Mouse (Mus musculus) erythroid progenitor cell, adult 5-6 weeks (primary cell): Measurements from ENCODE around the gene Purb. TPM values are rescaled to one million over a fixed set of nuclear protein-coding genes. Genes with fewer than 3 reads are reported as not detected.
"Not testable (repeated sequence)": the region's sequence is repeated elsewhere in the genome, so short reads cannot be mapped to it uniquely, and the experiment has no call there.

Experiments used
- ATAC-seq: replicated peaks from 2 replicates; pipeline ENCODE4 v1.8.0; 2016; ENCODE audit warnings: moderate number of reproducible peaks, mild to moderate bottlenecking, moderate TSS enrichment, inconsistent platforms; ENCODE audit not compliant: poor library complexity, low FRiP score, severe bottlenecking
- total RNA-seq, 2 experiments: library from RNA; stranded (forward) in 1 of 2; stranded (reverse) in 1 of 2; fragments of 150-400 nt in 1 of 2; fragments of 186-747, 209-891 nt in 1 of 2; gene quantifications; 2 replicates each; pipeline versions ENCODE4 v1.2.3 to v1.2.4; 2015 to 2017; ENCODE audit warnings: low replicate concordance in 2 of 2

Gene Purb
- total RNA-seq, 2 experiments from 2014 or later = 41.3 to 50.7 TPM

DNA sequence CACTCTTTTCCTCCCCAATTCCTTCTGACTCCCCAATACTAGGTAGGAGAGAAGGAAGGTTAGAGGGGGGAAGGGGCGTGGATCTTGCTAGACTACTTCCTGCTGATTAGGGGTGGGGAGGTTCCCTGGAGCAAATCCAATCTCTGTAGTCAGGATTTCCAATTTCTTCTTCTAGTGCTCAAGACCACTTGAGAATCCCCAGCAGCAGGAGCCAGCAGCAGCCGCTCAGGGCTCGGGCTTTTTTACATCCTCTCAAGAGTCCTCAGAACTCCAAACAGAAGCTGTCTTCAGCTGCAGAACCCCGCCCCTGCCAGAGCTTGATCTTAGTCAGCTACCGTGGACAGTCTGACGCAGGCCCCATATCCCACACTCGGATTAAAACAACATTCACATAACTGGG, 11.8 kb upstream of the Purb start:
- ATAC-seq = no peak

DNA sequence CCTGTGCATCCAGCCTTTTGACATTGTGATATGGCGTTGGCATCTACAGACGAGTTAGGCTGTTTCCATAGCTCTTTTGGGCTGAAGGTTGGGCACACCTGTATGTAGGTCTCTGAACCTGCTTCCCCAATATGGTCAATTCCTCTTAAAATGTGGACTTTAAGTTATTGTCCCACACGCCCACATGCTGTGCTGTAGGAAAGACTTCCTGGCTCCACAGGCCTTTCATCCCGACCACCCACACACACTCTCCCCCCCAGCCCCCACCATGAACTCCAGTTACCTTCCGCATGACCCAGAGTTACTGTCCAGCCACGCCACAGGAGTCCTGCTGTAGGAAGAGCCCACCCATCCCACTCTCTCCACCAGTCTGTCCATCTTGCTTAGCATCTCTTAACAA, 11.2 kb upstream of the Purb start:
- ATAC-seq = no peak

DNA sequence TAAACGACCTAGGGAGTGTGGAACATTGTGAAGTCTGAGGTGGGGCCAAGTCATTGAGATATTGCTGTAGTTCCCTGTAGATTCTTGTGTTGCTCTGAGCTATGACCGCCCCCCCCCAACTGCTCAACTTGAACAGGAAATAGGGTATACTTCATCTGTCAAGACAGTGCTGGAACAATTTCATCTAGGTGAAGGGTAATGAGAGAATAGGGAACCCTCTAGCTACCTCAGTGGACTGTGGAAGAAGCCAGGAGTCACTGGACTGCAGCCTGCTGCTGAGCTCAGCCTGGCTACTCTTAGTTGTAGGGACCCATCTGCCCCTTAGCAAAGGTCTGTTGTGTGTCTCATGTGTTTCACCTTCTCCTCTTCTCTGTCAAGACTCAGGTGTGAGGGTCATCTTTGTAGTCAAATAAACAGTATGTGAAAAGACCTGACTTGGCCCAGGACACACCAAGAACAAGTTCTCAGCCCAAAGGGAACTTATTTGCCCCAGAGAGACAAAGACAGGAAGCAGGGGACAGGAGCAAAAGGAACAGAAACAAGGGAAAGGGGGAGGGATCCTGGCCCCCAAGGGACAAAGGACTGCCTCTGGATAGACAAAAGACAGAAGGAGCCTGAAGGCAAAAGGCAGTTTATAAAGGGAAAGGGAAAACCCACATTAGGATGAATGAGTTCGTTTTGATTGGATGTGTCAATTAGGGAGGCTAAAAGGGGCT, 8.7 kb upstream of the Purb start:
- no peak for ATAC-seq

DNA sequence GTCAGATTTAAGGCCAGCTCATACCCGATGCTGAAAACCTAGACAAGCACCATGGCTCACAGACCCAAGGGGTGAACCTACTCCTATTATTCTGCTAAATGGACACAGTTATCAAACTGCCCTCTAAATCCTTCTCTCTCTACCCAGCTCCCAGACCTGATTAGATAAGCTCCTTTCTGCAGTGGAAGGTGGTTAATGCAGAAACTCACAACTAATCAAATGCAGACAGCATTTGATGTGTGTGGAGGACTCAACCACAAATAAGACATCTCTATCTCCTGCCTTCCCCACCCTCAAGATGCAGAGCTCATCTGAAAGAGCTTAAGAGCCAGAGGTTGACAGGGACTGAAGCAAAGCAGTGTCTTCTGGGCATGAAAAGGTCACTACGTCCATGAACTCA, 7.4 kb upstream of the Purb start:
- no peak for ATAC-seq

DNA sequence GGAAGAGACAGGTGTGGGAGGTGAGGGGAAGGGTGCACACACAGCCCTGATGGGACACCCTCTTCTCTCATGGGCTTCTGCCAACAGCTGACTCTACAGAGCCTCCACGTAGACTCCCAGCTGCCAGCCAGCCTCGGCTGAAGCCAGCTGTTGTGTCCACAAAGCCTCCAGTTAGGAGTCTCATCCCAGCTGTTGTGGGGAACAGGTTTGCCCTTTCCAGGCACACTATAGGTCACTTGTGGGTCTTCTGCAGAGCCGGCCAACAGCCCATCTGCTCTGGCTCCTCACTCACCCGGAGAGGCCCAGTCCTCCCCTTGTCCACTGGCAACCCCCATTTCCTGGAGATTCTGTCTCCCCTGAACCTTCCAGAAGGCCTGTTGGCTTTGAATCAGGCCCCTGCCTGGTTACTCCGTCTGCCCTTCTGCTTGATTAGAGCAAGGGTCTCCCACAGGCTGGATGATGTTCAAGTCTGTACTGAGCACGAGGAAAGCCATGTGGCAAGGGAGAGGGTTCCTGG, 6.0 kb upstream of the Purb start:
- ATAC-seq = no peak

DNA sequence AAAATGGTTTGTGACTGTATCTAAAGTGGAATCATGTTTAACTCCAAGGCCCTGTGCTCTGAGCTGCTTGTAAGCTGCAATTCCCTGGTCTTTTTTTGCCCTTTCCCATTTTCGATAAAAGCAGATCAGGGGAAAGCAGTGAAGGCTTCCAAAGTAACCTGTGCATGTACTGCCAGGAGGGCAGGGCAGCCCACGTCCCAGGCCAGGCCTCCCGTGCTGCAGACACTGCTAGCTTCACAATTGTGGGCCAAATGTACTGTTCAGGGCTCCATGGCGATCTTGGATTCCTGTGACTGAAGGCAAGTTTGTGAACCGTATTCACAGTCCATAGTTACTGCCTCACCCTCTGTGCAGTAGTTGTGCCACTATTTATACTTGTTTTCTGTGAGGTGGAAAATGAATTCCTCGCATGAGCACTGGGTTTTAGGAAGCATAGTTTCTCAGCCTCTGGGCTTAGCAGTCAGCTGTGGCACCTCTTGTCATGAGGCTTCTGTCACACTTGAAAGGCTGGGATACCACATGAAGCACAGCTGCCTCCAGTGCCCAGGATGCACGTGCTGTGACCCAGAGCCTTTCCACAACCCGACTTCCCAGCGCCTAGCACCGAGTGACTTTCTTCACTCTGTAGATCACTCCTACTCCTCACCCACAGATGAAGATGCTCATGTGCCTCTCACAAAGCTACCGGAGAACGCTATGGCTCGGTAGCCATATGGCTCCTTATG, 5.1 kb upstream of the Purb start:
- ATAC-seq = no peak

DNA sequence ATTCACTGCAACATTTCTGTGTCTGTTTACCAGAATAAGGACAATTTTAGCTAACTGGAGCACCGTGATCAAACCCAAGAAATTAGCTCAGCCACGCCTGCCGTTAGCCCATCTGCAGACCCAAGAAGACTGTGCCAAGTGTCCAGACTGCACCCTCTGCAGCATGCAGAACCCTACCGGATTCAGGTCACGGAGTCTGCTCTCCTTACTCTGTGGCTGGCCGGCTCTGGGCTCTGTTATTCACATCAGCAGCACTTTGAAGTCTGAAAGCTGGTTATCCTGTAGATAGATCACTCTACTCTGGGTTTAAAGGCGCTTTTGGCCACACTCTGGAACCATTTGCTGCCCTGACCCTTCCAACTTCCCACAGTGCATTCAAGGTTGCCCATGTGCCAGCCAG, 4.5 kb upstream of the Purb start:
- no peak for ATAC-seq

DNA sequence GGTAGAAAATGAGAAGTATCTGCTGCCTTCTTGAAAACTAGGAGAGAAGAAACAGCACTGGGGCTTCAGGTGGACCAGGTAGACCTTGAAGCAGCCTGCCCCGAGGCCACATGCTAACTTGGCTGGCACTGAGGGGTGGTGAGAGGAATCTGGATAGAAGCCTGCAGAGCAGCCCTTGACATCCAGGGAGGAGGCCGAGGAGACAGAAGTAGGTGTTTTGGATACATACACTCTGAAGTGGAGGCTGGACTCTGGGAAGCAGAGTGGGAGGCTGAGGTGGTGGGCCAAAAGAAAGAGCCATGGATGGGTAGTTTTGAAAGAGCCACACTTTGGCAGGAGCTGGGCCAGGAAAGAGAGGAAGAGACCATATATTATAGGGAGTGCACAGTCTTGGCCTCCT, 3.5 kb upstream of the Purb start:
- ATAC-seq = no peak

DNA sequence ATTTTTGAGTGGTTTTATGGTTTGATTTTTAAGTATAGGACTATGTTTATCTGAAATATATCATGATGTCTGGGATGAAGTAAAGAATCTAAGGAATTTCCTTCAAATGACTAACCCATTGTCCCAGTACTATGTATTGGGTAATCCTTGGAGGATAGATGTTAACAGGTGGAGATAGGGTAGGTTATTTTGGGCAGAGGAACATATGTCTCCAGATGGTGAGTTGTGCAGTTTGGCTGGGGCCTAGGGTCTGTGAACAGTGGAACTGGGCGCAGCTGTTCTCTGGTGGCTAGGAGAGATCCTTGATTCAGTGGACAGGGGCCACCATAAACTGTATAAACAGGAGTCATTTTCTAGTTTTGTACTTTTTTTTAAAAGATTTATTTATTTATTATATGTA, 1.6 kb upstream of the Purb start:
- ATAC-seq = no peak

DNA sequence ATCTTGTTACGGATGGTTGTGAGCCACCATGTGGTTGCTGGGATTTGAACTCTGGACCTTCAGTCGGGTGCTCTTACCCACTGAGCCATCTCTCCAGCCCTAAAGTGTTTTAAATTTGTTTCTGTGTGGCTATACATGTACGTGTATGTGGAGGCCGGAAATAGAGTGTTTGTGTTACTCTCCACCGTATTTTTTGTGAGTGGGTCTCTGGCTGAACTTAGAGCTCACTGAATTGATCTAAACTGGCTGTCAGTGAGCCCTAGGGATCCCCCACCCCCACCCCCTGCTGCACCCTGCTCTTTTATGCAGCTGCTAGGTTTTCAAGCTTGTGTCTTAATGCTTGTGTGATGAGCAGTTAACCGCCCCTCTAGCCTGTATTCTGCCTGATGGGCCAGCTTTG, 1.2 kb upstream of the Purb start:
- ATAC-seq = no peak

DNA sequence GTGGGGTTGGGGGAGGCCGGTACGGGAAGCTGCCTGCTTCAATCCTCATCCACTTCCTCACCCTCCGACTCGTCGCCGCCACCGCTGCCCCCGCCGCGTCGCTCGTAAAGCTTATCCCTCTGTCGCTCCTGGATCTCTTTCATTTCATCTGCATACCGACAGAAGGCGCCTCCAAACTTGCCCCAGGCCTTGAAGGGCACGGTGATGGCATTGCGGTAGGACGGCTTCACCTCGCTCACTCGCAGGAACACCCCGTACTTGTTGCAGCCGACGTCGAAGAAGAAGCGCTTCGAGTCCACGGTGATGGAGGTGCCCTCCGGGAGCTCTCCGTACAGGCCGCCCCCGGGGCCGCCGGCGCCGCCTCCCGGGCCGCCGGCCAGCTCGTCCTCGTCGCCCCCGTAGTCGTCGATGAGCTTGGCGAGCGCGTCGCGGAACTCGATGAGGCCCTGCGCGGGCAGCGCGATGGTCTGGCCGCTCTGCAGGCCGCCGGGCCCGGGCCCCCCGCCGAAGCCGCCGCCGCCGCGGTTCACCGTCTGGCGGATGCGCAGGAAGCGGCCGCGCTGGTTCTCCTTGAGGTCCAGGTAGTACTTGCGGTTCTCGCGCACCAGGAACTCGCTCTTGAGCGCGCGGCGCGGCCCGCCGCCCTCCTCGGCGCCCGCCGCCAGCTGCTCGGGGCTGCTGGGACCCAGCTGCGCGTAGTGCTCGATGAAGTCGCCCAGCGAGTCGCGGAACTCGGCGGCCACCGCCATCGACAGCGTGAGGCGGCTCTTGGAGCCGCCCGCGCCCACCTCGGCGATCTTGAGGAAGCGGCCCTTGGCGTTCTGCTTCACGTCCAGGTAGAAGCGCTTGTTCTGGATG, 614 bp downstream of the Purb start:
- ATAC-seq = peak; percentile 58

DNA sequence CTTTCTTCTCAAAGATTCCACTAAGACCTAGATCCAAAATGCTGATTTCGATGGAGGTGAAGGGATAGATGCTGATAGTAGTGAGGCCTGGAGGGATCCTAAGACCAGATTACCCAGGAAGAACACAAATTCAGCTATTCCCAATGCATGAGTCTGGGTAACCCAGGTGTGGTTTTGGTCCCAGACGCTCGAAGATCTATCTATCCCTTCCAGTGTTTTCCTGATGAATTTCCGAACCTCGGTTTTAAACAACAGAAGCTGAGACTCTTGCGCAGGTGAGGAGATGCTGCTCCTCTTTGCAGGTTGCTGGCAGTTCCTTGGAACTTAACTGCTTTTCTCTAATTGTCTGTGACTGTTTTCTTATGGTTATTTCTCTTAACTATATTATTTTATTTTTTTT, 1.3 kb downstream of the Purb start:
- no peak for ATAC-seq

DNA sequence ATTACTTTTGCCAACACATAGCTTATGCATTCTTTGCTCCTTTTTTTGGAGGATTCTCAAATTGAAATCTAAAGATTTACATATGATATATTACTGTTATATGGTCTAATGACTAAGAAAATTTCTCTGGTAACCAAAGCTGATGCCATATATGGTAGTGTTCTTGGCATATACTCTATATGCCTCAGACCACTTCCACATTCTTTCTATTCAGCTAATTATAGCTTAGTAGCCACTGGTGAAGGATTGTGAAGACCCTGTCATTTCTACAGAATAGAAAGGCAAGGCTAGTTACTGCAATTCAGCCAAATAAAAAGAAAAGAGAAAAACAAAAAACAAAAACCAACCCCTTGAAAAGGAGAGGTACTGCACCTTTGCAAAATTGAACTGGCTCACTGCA, 3.6 kb downstream of the Purb start:
- ATAC-seq = no peak

DNA sequence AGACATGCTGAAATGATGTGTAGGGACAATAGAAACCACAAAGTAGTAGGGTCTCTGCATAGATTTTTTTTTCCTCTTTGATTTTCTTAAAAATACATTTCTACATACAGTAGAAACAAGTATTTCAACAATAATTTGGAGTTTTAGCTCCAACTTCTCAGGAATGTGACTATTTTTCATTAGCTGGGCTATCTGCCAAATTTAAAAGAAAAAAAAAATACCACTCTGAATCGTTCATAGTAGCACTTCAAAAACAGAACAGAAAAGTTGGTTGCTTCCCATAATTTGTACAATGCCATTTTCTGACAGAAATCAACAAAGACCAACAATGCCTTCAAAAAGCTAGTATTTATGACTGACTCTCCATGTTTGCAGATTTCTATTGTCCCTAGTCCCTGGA, 4.2 kb downstream of the Purb start:
- ATAC-seq = no peak

DNA sequence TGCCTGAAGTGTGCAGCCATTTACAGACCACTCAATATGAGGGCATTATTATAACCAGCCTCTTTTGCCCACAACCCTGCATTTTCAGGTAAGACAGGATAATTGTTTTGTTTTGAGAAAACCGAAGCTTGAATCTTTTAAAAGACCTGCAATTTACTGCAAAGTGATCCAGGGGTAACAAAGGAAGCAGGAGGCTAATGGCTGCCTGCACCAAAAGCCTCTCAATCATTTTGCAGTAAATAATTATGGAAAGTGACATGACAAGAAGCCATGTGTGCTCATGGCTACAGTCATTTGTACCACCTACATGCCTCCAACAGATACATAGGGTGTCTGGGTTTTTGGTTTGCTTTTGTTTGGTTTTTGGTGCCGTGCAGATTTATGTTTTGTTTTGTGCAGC, 4.7 kb downstream of the Purb start:
- ATAC-seq = no peak

DNA sequence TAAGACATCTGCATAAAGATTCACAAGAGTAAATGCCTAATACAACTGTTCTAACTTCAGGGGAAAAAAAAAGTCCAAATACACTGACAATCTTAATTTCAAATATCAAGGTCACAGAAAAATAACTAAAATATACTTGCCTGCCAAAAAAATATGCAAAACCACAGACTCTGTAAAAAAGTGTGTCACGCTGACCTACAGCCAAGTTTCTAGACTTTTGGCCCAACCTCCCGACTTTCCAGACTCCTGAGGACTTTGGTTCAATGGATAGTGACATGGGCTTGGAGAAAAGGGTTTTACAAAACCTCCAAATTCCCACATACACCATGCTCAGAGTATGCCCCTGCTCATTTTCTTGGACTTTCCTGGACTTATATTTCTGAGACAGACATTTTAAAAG, 7.2 kb downstream of the Purb start:
- ATAC-seq = no peak

DNA sequence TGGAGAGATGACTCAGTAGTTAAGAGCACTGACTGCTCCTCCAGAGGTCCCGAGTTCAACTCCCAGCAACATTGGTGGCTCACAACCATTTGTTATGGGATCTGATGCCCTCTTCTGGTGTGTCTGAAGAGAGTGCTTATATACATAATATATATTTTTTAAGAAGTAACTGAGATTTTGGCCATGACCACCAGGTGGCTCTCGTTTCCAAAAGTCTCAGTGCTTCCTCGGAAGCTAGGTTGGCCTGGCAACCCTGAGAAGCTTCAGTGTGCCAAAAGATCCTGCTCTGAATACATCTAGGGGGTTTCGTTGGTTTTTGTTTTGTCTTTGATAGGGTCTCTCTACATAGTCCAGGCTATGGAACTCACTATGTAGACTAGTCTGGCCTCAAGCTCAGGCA, 10.6 kb downstream of the Purb start:
- ATAC-seq = peak; percentile 80

DNA sequence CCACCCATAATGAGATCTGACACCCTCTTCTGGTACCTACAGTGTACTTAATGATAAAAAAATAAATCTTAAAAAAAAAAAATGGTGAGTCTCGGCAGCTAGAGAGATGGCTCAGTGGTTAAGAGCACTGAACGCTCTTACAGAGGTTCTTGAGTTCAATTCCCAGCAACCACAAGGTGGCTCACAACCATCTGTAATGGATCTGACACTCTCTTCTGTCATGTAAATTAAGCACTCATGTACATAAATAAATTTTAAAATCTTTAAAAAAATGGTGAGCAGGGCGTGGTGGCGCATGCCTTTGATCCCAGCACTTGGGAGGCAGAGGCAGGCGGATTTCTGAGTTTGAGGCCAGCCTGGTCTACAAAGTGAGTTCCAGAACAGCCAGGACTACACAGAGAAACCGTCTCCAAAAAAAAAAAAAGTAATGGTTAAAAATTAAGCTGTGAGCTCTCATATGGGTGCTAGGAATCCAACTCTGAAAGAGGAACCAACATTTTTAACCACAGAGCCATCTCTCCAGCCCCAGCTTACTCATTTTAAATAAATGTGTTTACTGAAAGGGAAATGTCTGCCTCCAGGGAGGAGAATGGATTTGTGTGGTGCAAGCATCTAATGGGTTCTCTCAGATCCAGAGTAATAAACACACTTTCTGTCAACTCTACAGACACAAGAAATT, 12.4 kb downstream of the Purb start:
- ATAC-seq = no peak

DNA sequence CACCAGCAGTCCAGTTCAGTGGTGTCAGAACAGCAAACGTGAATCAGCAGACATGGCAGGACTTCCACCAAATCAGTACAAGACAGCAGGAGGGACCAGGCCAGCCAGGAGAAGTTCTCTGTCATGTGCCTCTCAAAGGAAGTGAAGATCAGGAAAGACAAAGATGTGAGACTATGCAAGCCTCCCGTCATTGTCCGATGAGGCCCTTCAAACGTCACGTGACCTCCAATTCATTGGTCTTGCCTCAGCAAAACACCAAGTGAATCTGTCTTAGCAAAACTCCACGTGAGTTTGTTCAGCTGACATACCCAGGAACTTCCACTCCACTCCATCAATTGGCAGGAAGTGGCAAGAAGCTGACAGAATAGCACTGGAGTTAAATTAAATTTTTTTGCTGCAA, 19.6 kb downstream of the Purb start:
- no peak for ATAC-seq

DNA sequence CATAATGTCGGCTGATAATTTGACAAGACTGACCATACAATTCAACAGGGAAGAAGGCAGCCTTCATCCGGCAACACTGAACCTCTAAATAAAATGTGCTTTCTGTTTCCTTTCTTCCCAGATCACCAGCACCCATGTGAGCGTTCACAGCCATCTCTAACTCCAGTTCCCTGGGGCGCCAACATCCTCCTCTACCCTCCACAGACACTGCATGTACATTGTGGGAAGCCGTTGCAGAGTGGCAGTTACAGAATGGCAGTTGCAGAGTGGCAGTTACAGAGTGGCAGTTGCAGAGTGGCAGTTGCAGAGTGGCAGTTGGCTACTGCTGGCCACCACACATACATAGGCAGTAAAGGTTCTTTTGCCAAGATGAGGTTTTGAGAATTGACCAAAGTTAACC, 27.6 kb downstream of the Purb start:
- ATAC-seq = not testable (repeated sequence)
